Mouse (Mus musculus) ES-Bruce4 (cell line): ENCODE data around the gene Fpr-rs7.

Source experiments
- CTCF ChIP-seq: IDR thresholded peaks from one replicate; pipeline ENCODE4 v1.8.1; 2011; ENCODE audit warnings: low read depth, low read length
- EP300 ChIP-seq: IDR thresholded peaks from 2 replicates; pipeline ENCODE4 v1.6.1; 2011; ENCODE audit warnings: low read depth, low read length; ENCODE audit not compliant: insufficient read depth
- POLR2A ChIP-seq: IDR thresholded peaks from one replicate; pipeline ENCODE4 v1.8.1; 2011; ENCODE audit warnings: low read length; ENCODE audit not compliant: insufficient read depth

DNA sequence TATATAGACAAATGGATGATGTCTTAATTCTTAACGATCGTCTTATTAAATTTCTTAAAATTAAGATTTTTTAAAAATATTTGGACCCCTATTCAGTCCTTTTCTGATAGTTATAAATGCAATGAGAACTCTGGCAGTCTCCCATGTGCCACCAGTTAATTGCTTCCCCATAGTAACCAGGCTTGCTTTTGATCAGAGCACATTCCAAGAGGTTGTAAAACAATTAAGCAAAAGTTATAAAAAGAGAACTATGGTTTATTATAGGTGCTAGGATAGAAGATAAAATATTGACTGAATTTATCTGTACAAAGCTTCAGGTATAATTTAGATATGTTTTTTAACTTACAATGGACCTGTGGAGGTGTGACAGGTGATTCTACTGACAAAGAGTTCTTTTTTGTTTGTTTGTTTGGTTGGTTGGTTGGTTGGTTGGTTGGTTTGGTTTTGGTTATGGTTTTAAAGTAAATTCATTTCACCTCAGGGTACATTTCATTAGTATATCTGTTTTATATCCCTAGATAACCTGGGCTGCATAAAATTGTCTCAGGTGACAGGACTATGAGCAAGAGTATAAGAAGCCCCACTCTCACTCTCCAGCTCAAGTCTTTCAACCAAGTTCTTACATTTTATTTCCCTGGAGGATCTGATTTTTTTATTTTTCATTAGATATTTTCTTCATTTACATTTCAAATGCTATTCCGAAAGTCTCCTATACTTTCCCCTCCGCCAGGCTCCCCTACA is 42.2 kb downstream of the Fpr-rs7 start:
- TF ChIP-seq CTCF, result no peak
- no peak for TF ChIP-seq POLR2A
- TF ChIP-seq EP300, result no peak
